Mouse (Mus musculus): ENCODE data around the gene Trafd1. TPM values are rescaled to one million over a fixed set of nuclear protein-coding genes. Genes with fewer than 3 reads are reported as not detected.

The Trafd1 gene
- 64.5 and 89.4 TPM in 2 replicates for polyA plus RNA-seq (2015; fragmentation: Nextera tagmentation; extraction: Ambion mirVana)

DNA sequence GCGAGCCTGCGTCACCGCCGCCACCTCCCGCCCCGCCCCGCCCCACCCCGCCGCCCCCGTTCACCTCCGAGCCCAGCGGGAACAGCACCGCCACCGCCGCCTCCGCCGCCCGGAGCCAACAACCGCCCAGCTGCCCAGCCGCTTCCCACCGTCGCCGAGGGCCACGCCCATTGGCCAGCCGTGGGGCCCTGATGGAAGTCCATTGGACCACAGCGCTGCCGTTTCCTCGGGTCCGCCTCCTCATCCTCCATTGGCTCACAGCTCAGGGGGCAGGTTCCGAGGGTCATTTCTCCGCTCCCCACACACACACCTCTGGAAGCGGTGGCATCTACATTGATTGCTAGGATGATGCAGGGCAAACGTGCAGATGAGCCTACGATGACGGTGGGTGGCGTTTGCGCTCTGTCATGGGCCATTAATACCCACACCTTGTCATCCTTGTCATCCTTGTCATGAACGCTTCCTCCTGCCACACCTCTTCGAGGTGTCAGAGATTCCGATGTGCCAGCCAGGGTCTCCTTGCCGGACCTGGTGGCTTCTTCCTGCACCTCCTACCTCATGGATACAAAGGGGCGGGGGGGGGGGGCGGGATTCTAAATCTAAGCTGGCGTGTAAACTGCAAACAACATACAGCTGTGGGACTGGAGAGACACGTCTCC lies at the start of gene Trafd1:
Trafd1 (minus strand) TSS at position 172 of the 659 bp plus-strand sequence.
- Histone ChIP-seq H3K27ac (peak within 1 kb of the TSS; percentile 84), H3K4me3 (peak within 1 kb of the TSS; percentile 56), H3K9me3 (replicated peaks) (0 out of 2 replicates have a peak, but pooled peaks cover 5% of the 10 kb centered on the region), H3K4me2 (peak within 1 kb of the TSS; percentile 86), H3K4me1 (replicated peaks) (peaks cover 33% of the 10 kb centered on the region), H3K27me3 (no peaks in the 10 kb centered on the region), H3K9ac (peak within 1 kb of the TSS; percentile 56), H3K36me3 (peaks cover 20% of the 10 kb centered on the region)
- ATAC-seq (replicated peaks; ENCODE audit: insufficient number of reproducible peaks, insufficient read depth, low FRiP score, low read depth) = peak; percentile 93
- WGBS = under 1% methylated on average over 43 of the region's 45 CpGs

DNA sequence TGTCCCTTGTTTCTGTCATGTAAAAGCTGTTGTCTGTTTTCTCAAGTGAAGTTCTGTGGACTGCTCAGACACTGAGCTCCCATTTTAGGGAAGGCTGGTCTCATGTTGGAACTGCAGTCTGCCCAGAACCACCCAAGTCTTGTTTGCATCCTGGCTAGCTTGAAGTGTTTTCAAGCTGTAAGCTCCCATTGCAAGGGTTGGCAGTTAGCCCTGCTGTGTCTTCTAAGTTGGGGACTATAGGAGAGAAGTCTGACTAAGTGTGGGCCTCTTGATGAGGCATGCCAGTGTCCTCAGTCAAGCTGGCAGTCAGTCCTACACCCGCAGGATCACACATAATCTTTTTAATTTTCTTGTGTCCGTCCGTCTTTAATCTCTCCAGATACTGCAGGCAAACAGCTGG lies 43.5 kb upstream of the Trafd1 start:
- H3K27me3 ChIP-seq = no peaks in the 10 kb centered on the region
- H3K36me3 ChIP-seq = peaks cover 98% of the 10 kb centered on the region
- H3K27ac ChIP-seq = no peak overlapping the region
- H3K4me3 ChIP-seq = no peak overlapping the region
- WGBS = 91% methylated on average over 3 of the region's 3 CpGs
- no peaks in the 10 kb centered on the region for H3K4me1 ChIP-seq (replicated peaks)
- H3K4me2 ChIP-seq = no peak overlapping the region
- H3K9me3 ChIP-seq (replicated peaks) = no peaks in the 10 kb centered on the region
- no peak overlapping the region for H3K9ac ChIP-seq
- ATAC-seq (replicated peaks; ENCODE audit: insufficient number of reproducible peaks, insufficient read depth, low FRiP score, low read depth) = no peak

DNA sequence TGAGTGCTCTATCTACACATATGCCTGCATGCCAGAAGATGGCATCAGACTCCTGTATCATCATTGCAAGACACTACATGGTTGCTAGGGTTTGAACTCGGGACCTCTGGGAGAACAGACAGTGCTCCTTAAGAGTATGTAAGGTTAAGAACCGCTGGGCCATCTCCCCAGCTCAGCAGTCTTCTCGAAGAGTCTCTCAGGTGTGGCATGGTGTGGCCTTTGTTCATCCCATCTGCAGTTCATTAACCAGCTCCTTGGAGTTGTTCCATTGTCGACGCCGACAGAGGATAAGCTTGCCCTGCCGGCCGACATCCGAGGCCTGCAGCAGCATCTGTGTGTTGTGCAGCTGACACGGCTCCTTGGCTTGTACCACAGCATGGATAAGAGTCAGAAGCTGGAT lies 37.9 kb upstream of the Trafd1 start:
- Histone ChIP-seq H3K4me2 (no peak overlapping the region), H3K27ac (no peak overlapping the region), H3K4me3 (no peak overlapping the region), H3K9ac (no peak overlapping the region), H3K36me3 (peaks cover 97% of the 10 kb centered on the region), H3K4me1 (replicated peaks) (no peaks in the 10 kb centered on the region), H3K27me3 (no peaks in the 10 kb centered on the region), H3K9me3 (replicated peaks) (no peaks in the 10 kb centered on the region)
- ATAC-seq (replicated peaks; ENCODE audit: insufficient number of reproducible peaks, insufficient read depth, low FRiP score, low read depth) = no peak
- 85% methylated on average over 10 of the region's 10 CpGs for WGBS

DNA sequence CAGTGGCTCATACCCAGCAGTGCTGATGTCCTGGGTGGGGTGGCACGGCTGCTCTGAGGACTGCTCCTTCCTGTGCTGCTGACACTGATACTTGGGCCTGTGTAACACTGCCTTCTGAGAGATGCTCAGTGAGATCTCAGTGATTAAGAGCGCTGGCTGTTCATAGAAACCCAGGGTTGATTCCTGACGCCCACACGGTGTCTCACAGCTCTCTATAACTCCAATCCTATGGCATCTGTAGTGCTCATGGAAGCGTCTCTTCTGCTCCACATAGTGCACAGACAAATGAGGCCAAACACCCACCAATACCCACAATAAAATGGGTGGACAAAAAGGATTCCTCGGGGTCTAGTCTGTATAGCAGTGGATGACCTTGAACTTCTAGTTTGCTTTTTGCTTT lies 37.4 kb upstream of the Trafd1 start:
- Histone ChIP-seq H3K27me3 (no peaks in the 10 kb centered on the region), H3K4me3 (no peak overlapping the region), H3K4me1 (replicated peaks) (no peaks in the 10 kb centered on the region), H3K4me2 (no peak overlapping the region), H3K27ac (no peak overlapping the region), H3K36me3 (peaks cover 97% of the 10 kb centered on the region), H3K9me3 (replicated peaks) (no peaks in the 10 kb centered on the region), H3K9ac (no peak overlapping the region)
- ATAC-seq (replicated peaks; ENCODE audit: insufficient number of reproducible peaks, insufficient read depth, low FRiP score, low read depth) = no peak
- 93% methylated on average over 6 of the region's 6 CpGs for WGBS

DNA sequence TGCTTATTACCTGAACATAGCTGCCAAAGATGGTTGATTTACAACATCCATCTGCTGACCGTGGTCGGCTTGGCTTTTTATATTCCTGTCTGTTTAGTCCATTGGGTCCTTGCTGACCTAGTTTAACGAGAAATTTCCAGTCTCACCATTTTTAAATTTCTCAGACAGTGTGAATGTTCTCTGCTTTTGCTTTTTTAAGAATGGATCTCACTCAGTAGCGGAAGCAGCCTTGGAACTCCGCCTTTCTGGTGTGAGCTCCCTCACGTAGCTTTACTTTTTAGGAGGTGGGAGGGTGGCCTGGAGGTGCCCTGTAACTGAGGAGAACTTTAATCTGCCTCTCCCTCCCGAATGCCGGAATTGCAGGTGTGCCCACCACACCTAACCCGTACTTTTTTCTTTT lies 35.3 kb upstream of the Trafd1 start:
- Histone ChIP-seq H3K27ac (no peak overlapping the region), H3K27me3 (no peaks in the 10 kb centered on the region), H3K36me3 (peaks cover 97% of the 10 kb centered on the region), H3K9ac (no peak overlapping the region), H3K4me2 (no peak overlapping the region), H3K4me3 (no peak overlapping the region), H3K4me1 (replicated peaks) (no peaks in the 10 kb centered on the region), H3K9me3 (replicated peaks) (no peaks in the 10 kb centered on the region)
- WGBS = 91% methylated on average over 9 of the region's 9 CpGs
- ATAC-seq (replicated peaks; ENCODE audit: insufficient number of reproducible peaks, insufficient read depth, low FRiP score, low read depth) = no peak

DNA sequence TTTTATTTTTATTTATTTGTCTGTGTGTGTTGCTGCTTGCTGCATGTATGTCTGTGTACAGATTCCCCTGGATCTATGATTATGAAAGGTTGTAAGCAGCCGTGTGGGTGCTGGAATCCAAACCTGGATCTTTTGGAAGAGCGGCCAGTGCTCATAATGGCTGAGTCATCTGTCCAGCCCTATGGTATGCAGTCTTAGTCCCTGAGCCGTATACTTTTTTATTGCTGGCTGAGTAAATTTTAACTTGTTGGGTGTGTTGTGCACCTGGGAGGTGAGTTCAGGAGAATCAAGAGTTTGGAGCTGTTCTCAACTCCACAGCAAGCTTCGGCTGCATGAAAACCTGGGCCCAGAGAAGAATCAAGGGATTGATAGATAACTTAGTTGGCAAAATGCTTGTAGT lies 25.5 kb upstream of the Trafd1 start:
- Histone ChIP-seq H3K27me3 (no peaks in the 10 kb centered on the region), H3K27ac (no peak overlapping the region), H3K4me2 (no peak overlapping the region), H3K4me3 (no peak overlapping the region), H3K9ac (no peak overlapping the region), H3K4me1 (replicated peaks) (no peaks in the 10 kb centered on the region), H3K36me3 (peaks cover 63% of the 10 kb centered on the region), H3K9me3 (replicated peaks) (no peaks in the 10 kb centered on the region)
- no peak for ATAC-seq (replicated peaks; ENCODE audit: insufficient number of reproducible peaks, insufficient read depth, low FRiP score, low read depth)
- WGBS = 94% methylated on average over 4 of the region's 4 CpGs

DNA sequence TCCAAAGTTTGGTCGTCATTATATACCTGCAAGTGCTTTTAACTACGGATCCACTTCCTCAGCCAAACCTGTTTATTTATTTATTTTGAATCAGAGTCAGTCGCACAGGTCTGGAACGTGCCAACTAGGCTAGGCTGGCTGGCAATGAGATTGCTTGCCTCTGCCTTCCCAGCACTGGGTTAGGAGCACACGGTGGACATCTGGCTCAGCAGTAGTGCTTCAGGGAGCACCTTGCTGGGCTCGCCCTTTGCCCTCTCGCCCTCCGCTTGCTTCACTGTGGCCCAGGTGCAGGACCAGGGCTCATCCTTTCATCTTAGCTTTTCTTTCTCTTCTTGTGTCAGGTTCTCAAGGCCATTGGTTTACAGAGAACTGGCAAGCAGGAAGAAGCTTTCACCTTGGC lies 22.4 kb upstream of the Trafd1 start:
- Histone ChIP-seq H3K27me3 (no peaks in the 10 kb centered on the region), H3K27ac (no peak overlapping the region), H3K9ac (no peak overlapping the region), H3K4me3 (no peak overlapping the region), H3K4me1 (replicated peaks) (0 out of 2 replicates have a peak, but pooled peaks cover 3% of the 10 kb centered on the region), H3K4me2 (no peak overlapping the region), H3K9me3 (replicated peaks) (no peaks in the 10 kb centered on the region), H3K36me3 (peaks cover 33% of the 10 kb centered on the region)
- WGBS = 90% methylated on average over 8 of the region's 8 CpGs
- ATAC-seq (replicated peaks; ENCODE audit: insufficient number of reproducible peaks, insufficient read depth, low FRiP score, low read depth) = no peak

DNA sequence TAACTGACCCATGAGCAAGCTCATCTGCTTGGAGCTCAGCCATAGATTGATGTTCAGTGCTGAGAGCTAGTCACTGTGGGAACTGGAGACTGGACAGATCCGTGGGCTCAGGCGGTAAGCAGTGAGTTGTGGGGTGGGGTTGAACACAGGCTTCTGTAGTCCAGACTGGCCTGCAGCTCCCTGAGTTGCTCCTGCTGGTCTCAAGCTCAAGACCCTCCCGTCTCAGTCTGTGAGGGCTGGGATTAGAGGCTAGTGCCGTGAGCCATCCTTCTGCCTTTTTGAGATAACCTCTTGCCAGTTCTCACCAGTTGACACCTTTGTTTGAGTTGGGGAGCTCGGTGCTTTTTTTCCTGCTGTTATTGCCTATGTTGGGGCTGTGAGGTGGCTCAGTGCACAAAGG lies 15.4 kb upstream of the Trafd1 start:
- H3K9me3 ChIP-seq (replicated peaks) = no peaks in the 10 kb centered on the region
- H3K9ac ChIP-seq = no peak overlapping the region
- H3K4me3 ChIP-seq = no peak overlapping the region
- no peak overlapping the region for H3K27ac ChIP-seq
- 76% methylated on average over 5 of the region's 5 CpGs for WGBS
- no peaks in the 10 kb centered on the region for H3K36me3 ChIP-seq
- H3K4me1 ChIP-seq (replicated peaks) = peaks cover 24% of the 10 kb centered on the region
- H3K4me2 ChIP-seq = no peak overlapping the region
- ATAC-seq (replicated peaks; ENCODE audit: insufficient number of reproducible peaks, insufficient read depth, low FRiP score, low read depth) = no peak
- no peaks in the 10 kb centered on the region for H3K27me3 ChIP-seq

DNA sequence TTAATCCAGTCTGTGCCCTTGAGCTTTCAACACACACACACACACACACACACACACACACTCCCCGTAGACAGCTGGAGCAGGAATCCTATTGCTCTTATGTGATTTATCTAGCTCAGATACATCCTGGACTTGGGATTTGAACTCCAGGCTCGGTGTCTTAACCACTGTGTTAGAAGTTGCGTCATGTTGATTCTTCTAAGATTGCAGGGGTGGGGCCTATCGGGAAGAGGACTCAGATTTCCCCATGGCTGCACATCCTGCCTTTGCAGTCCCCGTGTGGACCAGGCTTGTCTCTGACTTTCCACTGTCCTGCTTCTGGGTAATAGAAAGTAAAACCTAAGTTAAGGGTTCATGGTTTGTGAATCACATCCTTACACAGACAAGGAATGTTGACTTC lies 14.6 kb upstream of the Trafd1 start:
- WGBS = 56% methylated on average over 5 of the region's 5 CpGs

DNA sequence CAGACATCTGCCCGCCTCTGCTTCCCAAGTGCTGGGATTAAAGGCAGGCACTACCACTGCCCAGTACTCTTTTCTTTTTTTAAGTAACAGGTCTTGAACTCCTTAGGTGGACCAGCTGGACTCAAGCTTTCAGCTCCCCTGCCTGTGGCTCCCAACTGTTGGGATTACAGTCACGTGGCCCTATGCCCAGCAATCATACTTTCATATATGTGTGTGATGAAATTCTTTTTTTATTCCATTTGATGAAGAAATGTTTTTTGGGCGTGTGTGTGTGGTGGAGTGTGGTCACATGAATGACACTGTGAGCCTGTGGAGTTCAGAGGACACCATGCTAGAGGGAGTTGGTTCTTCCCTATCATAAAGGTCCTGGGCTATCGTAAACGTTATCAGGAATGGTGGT lies 14.1 kb upstream of the Trafd1 start:
- Histone ChIP-seq H3K36me3 (no peaks in the 10 kb centered on the region), H3K4me2 (peak overlapping the region; percentile 94; the same call in 1 of the 2 replicates), H3K9ac (no peak overlapping the region), H3K27me3 (no peaks in the 10 kb centered on the region), H3K4me3 (peak overlapping the region; percentile 92), H3K27ac (no peak overlapping the region), H3K9me3 (replicated peaks) (no peaks in the 10 kb centered on the region), H3K4me1 (replicated peaks) (peaks cover 24% of the 10 kb centered on the region)
- ATAC-seq (replicated peaks; ENCODE audit: insufficient number of reproducible peaks, insufficient read depth, low FRiP score, low read depth) = no peak
- 79% methylated on average over 5 of the region's 5 CpGs for WGBS

More for the DNA sequence above, 14.6 kb upstream of the Trafd1 start:
- no peak overlapping the region for H3K4me2 ChIP-seq
- H3K9ac ChIP-seq = no peak overlapping the region
- H3K36me3 ChIP-seq = no peaks in the 10 kb centered on the region
- no peaks in the 10 kb centered on the region for H3K9me3 ChIP-seq (replicated peaks)
- ATAC-seq (replicated peaks; ENCODE audit: insufficient number of reproducible peaks, insufficient read depth, low FRiP score, low read depth) = no peak
- no peak overlapping the region for H3K27ac ChIP-seq
- peaks cover 24% of the 10 kb centered on the region for H3K4me1 ChIP-seq (replicated peaks)
- no peaks in the 10 kb centered on the region for H3K27me3 ChIP-seq
- no peak overlapping the region for H3K4me3 ChIP-seq

DNA sequence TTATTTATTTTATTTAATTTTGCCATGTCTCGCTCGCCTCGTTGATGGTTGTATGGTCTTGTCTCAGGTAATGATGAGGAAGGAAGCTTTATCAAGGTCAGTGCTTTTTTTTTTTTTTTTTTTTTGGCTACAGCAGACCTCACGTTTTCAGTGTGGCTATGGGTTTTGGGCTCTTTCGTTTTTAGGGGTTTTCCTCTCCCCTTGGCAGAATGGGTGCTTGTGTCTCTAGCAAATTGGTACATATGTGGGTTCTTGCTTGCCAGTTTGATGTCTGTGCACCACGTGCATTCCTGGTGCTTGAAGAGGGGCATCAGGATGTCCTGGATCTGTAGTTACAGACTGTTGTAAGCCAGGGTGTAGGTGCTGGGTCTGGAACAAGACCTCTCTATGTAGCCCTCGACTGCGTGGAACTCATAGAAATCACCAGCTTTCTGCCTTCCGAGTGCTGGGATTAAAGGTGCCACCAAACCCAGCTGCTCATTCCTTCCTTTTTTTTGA lies 13.6 kb upstream of the Trafd1 start:
- ATAC-seq (replicated peaks; ENCODE audit: insufficient number of reproducible peaks, insufficient read depth, low FRiP score, low read depth) = no peak
- Histone ChIP-seq H3K36me3 (no peaks in the 10 kb centered on the region), H3K9ac (peak overlapping the region; percentile 77), H3K9me3 (replicated peaks) (no peaks in the 10 kb centered on the region), H3K4me1 (replicated peaks) (peaks cover 22% of the 10 kb centered on the region), H3K4me3 (peak overlapping the region; percentile 92), H3K4me2 (peak overlapping the region; percentile 94), H3K27ac (no peak overlapping the region), H3K27me3 (no peaks in the 10 kb centered on the region)
- WGBS = 45% methylated on average over 9 of the region's 9 CpGs

Measured in heart, embryonic 15.5 days (tissue).